ENCODE assay signal across 15 mouse cellular contexts in genomic region chr6:118301880-118302782, GRCm38 (mm10).
DNase-seq lines count a peak whose midpoint lies in the region; ATAC-seq and TF ChIP-seq lines count a peak whose summit lies in the region.
"Had no signal": no experiment of that assay in that cellular context is flagged by ENCODE, and none has a peak within 500 bp of the region (broad histone marks: within the 10 kb centered on the region; RNA-seq: fewer than 3 reads in every experiment).

No protein-coding gene starts in this region.

- 37% methylated on average over 11 of the region's 11 CpGs for WGBS in kidney, embryonic 15.5 days
- 27% methylated on average over 11 of the region's 11 CpGs for WGBS in forebrain, embryonic 12.5 days
- 54% methylated on average over 11 of the region's 11 CpGs for WGBS in midbrain, embryonic 10.5 days
- 58% methylated on average over 11 of the region's 11 CpGs for WGBS in stomach, postnatal 0 days

- H3K9me3 ChIP-seq in kidney, embryonic 15.5 days (replicated peaks): no peaks in the 10 kb centered on the region
- H3K9me3 ChIP-seq in forebrain, embryonic 12.5 days: no peaks in the 10 kb centered on the region
- no peaks in the 10 kb centered on the region for H3K9me3 ChIP-seq in midbrain, embryonic 10.5 days (replicated peaks)
- H3K9me3 ChIP-seq in stomach, postnatal 0 days (ENCODE audit: control insufficient read depth, low read length): no peaks in the 10 kb centered on the region
- H3K9me3 ChIP-seq: heart, embryonic 15.5 days had no signal

- no peak overlapping the region for H3K9ac ChIP-seq in kidney, embryonic 15.5 days
- H3K9ac ChIP-seq in forebrain, embryonic 12.5 days: no peak overlapping the region
- no peak overlapping the region for H3K9ac ChIP-seq in stomach, postnatal 0 days (ENCODE audit: low read length)
- H3K9ac ChIP-seq: heart, embryonic 15.5 days had no signal

- 0 out of 2 replicates have a peak, but pooled peaks have one; percentile 55 for ATAC-seq in kidney, embryonic 15.5 days (replicated peaks; ENCODE audit: low FRiP score)
- ATAC-seq in forebrain, embryonic 12.5 days (ENCODE audit: low FRiP score): peak; percentile 68; the same call in 1 of the 2 replicates
- no peak for ATAC-seq in stomach, postnatal 0 days (ENCODE audit: low FRiP score, low TSS enrichment)
- ATAC-seq: Patski had no signal

- peak overlapping the region; percentile 26 for H3K4me2 ChIP-seq in kidney, embryonic 15.5 days
- 0 out of 2 replicates have a peak overlapping the region, but pooled peaks have one; percentile 15 for H3K4me2 ChIP-seq in forebrain, embryonic 12.5 days
- H3K4me2 ChIP-seq in stomach, postnatal 0 days (replicated peaks; ENCODE audit: low read depth): no peak overlapping the region
- H3K4me2 ChIP-seq: heart, embryonic 15.5 days; liver, embryonic 11.5 days had no signal

- TF ChIP-seq EP300 in stomach, postnatal 0 days (optimal IDR thresholded peaks at IDR 0.05): no peak

- DNase-seq in kidney, postnatal 25 days: no peak
- DNase-seq in midbrain, embryonic 10.5 days (ENCODE audit: low spot score): no peak
- DNase-seq in lung, postnatal 36 days: no peak
- DNase-seq in frontal cortex, postnatal 14 days (ENCODE audit: low spot score in 2 of 2): no peak
- DNase-seq in adrenal gland, adult 8-10 months: no peak
- no peak for DNase-seq in stomach, postnatal 0 days (ENCODE audit: low spot score)
- DNase-seq: cerebellum, adult 9-11 months; gastrocnemius, postnatal 14 days; layer of hippocampus, postnatal 36 days had no signal

- peaks cover 25% of the 10 kb centered on the region for H3K4me1 ChIP-seq in kidney, embryonic 15.5 days
- peaks cover 21% of the 10 kb centered on the region for H3K4me1 ChIP-seq in forebrain, embryonic 12.5 days
- H3K4me1 ChIP-seq in midbrain, embryonic 10.5 days: peaks cover 21% of the 10 kb centered on the region
- no peaks in the 10 kb centered on the region for H3K4me1 ChIP-seq in stomach, postnatal 0 days (replicated peaks; ENCODE audit: control insufficient read depth, insufficient read depth)
- H3K4me1 ChIP-seq: heart, embryonic 15.5 days had no signal

- no peaks in the 10 kb centered on the region for H3K36me3 ChIP-seq in kidney, embryonic 15.5 days
- no peaks in the 10 kb centered on the region for H3K36me3 ChIP-seq in forebrain, embryonic 12.5 days (replicated peaks)
- H3K36me3 ChIP-seq in midbrain, embryonic 10.5 days: no peaks in the 10 kb centered on the region
- no peaks in the 10 kb centered on the region for H3K36me3 ChIP-seq in stomach, postnatal 0 days (ENCODE audit: control insufficient read depth, insufficient read depth, low read length)
- H3K36me3 ChIP-seq: heart, embryonic 15.5 days had no signal

- peak overlapping the region; percentile 58 for H3K27ac ChIP-seq in kidney, embryonic 15.5 days
- H3K27ac ChIP-seq in forebrain, embryonic 12.5 days: no peak overlapping the region
- H3K27ac ChIP-seq in midbrain, embryonic 10.5 days (replicated peaks): 0 out of 2 replicates have a peak overlapping the region, but pooled peaks have one; percentile 46
- H3K27ac ChIP-seq in stomach, postnatal 0 days (replicated peaks): no peak overlapping the region
- H3K27ac ChIP-seq: heart, embryonic 15.5 days had no signal

- no peaks in the 10 kb centered on the region for H3K27me3 ChIP-seq in kidney, embryonic 15.5 days
- H3K27me3 ChIP-seq in forebrain, embryonic 12.5 days: 0 out of 2 replicates have a peak, but pooled peaks cover 6% of the 10 kb centered on the region
- no peaks in the 10 kb centered on the region for H3K27me3 ChIP-seq in midbrain, embryonic 10.5 days (ENCODE audit: low read depth, poor library complexity, severe bottlenecking)
- no peaks in the 10 kb centered on the region for H3K27me3 ChIP-seq in stomach, postnatal 0 days (ENCODE audit: control insufficient read depth, insufficient read depth, low read length)
- H3K27me3 ChIP-seq: heart, embryonic 15.5 days had no signal

- no peak overlapping the region for H3K4me3 ChIP-seq in kidney, embryonic 15.5 days (replicated peaks)
- H3K4me3 ChIP-seq in forebrain, embryonic 12.5 days (replicated peaks): no peak overlapping the region
- no peak overlapping the region for H3K4me3 ChIP-seq in midbrain, embryonic 10.5 days
- H3K4me3 ChIP-seq in stomach, postnatal 0 days (ENCODE audit: low read depth, low read length): no peak overlapping the region
- H3K4me3 ChIP-seq: erythroblast, embryonic 14.5 days; heart, embryonic 15.5 days had no signal

- TF ChIP-seq CTCF in stomach, postnatal 0 days (IDR thresholded peaks at IDR 0.05; ENCODE audit: low read depth): no peak

Comparison
In these comparisons a context has a peak if more than half of its experiments do, and no peak if none do; other contexts are left out.
1. H3K27ac ChIP-seq: peak in kidney, embryonic 15.5 days (single experiment) and midbrain, embryonic 10.5 days (single experiment); none in forebrain, embryonic 12.5 days (single experiment) and stomach, postnatal 0 days (single experiment).